Mouse (Mus musculus): ENCODE results near the gene Myo6. TPM values are rescaled to one million over a fixed set of nuclear protein-coding genes. Genes with fewer than 3 reads are reported as not detected.
A peak's percentile ranks its signal among the peaks of the same experiment; 100 is the strongest.

Myo6 gene
- polyA plus RNA-seq, 1 experiment from 2014 or later = 16.1 TPM

GRCm38 (mm10) chr9:80176696-80177478 lies 12.1 kb downstream of the Myo6 start:
- H3K36me3 ChIP-seq (ENCODE audit: control insufficient read depth, insufficient read depth, low read length) = no peaks in the 10 kb centered on the region
- ATAC-seq (ENCODE audit: insufficient read depth, low FRiP score, low TSS enrichment) (no peak), DNase-seq (ENCODE audit: low spot score) (no peak)
- WGBS = 86% methylated on average over 13 of the region's 13 CpGs
- no peak overlapping the region for H3K9ac ChIP-seq (ENCODE audit: low read length)
- no peak overlapping the region for H3K4me2 ChIP-seq (ENCODE audit: low read depth)
- no peak overlapping the region for H3K27ac ChIP-seq (ENCODE audit: low read depth, low read length)
- no peaks in the 10 kb centered on the region for H3K9me3 ChIP-seq (ENCODE audit: control insufficient read depth, low read length)
- H3K4me3 ChIP-seq (ENCODE audit: low read depth, low read length) = no peak overlapping the region
- no peaks in the 10 kb centered on the region for H3K4me1 ChIP-seq (ENCODE audit: control insufficient read depth, insufficient read depth, low read length)
- H3K27me3 ChIP-seq (ENCODE audit: control insufficient read depth, insufficient read depth, low read length) = no peaks in the 10 kb centered on the region

GRCm38 (mm10) chr9:80178670-80179069 lies 13.8 kb downstream of the Myo6 start:
- Histone ChIP-seq H3K4me2 (ENCODE audit: low read depth) (no peak overlapping the region), H3K9ac (ENCODE audit: low read length) (no peak overlapping the region), H3K27ac (ENCODE audit: low read depth, low read length) (no peak overlapping the region), H3K36me3 (ENCODE audit: control insufficient read depth, insufficient read depth, low read length) (no peaks in the 10 kb centered on the region), H3K4me3 (ENCODE audit: low read depth, low read length) (no peak overlapping the region), H3K9me3 (ENCODE audit: control insufficient read depth, low read length) (no peaks in the 10 kb centered on the region), H3K27me3 (ENCODE audit: control insufficient read depth, insufficient read depth, low read length) (no peaks in the 10 kb centered on the region), H3K4me1 (ENCODE audit: control insufficient read depth, insufficient read depth, low read length) (no peaks in the 10 kb centered on the region)
- ATAC-seq (ENCODE audit: insufficient read depth, low FRiP score, low TSS enrichment) (no peak), DNase-seq (ENCODE audit: low spot score) (no peak)
- 88% methylated on average over 2 of the region's 2 CpGs for WGBS

DNA sequence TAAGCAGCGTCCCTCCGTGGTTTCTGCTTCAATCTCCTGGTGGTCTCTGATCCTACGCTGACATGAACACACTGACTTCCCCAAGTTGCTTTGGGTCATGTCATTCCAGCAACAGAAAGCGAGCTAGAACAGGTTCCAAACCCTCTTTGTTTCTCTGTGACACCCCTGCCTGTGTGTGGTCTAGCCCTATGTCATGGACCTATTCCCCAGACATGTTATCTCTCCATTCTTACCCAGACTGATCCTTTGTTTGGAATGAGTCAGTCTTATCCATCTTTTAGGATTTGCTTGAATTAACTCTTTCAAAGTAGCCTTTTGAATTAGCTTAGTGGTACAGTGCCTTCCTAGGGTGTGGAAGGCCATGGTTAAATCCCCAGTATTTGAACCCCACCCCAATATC lies 14.9 kb downstream of the Myo6 start:
- no peak overlapping the region for H3K27ac ChIP-seq (ENCODE audit: low read depth, low read length)
- H3K4me1 ChIP-seq (ENCODE audit: control insufficient read depth, insufficient read depth, low read length) = no peaks in the 10 kb centered on the region
- ATAC-seq (ENCODE audit: insufficient read depth, low FRiP score, low TSS enrichment) = no peak
- no peak overlapping the region for H3K4me2 ChIP-seq (ENCODE audit: low read depth)
- WGBS = 80% methylated on average over 4 of the region's 4 CpGs
- no peak for DNase-seq (ENCODE audit: low spot score)
- no peaks in the 10 kb centered on the region for H3K36me3 ChIP-seq (ENCODE audit: control insufficient read depth, insufficient read depth, low read length)
- no peaks in the 10 kb centered on the region for H3K27me3 ChIP-seq (ENCODE audit: control insufficient read depth, insufficient read depth, low read length)
- H3K4me3 ChIP-seq (ENCODE audit: low read depth, low read length) = no peak overlapping the region
- no peaks in the 10 kb centered on the region for H3K9me3 ChIP-seq (ENCODE audit: control insufficient read depth, low read length)
- H3K9ac ChIP-seq (ENCODE audit: low read length) = no peak overlapping the region

GRCm38 (mm10) chr9:80180771-80181170 lies 15.9 kb downstream of the Myo6 start:
- DNase-seq (ENCODE audit: low spot score) (no peak), ATAC-seq (ENCODE audit: insufficient read depth, low FRiP score, low TSS enrichment) (no peak)
- Histone ChIP-seq H3K27ac (ENCODE audit: low read depth, low read length) (no peak overlapping the region), H3K27me3 (ENCODE audit: control insufficient read depth, insufficient read depth, low read length) (no peaks in the 10 kb centered on the region), H3K36me3 (ENCODE audit: control insufficient read depth, insufficient read depth, low read length) (no peaks in the 10 kb centered on the region), H3K4me1 (ENCODE audit: control insufficient read depth, insufficient read depth, low read length) (no peaks in the 10 kb centered on the region), H3K9ac (ENCODE audit: low read length) (no peak overlapping the region), H3K4me2 (ENCODE audit: low read depth) (no peak overlapping the region), H3K9me3 (ENCODE audit: control insufficient read depth, low read length) (no peaks in the 10 kb centered on the region), H3K4me3 (ENCODE audit: low read depth, low read length) (no peak overlapping the region)
- WGBS = 82% methylated on average over 5 of the region's 5 CpGs

GRCm38 (mm10) chr9:80181692-80182091 lies 16.9 kb downstream of the Myo6 start:
- DNase-seq (ENCODE audit: low spot score) (no peak), ATAC-seq (ENCODE audit: insufficient read depth, low FRiP score, low TSS enrichment) (no peak)
- H3K27me3 ChIP-seq (ENCODE audit: control insufficient read depth, insufficient read depth, low read length) = no peaks in the 10 kb centered on the region
- H3K4me3 ChIP-seq (ENCODE audit: low read depth, low read length) = no peak overlapping the region
- H3K27ac ChIP-seq (ENCODE audit: low read depth, low read length) = no peak overlapping the region
- 92% methylated on average over 1 of the region's 1 CpGs for WGBS
- H3K9me3 ChIP-seq (ENCODE audit: control insufficient read depth, low read length) = no peaks in the 10 kb centered on the region
- no peak overlapping the region for H3K9ac ChIP-seq (ENCODE audit: low read length)
- no peaks in the 10 kb centered on the region for H3K4me1 ChIP-seq (ENCODE audit: control insufficient read depth, insufficient read depth, low read length)
- H3K36me3 ChIP-seq (ENCODE audit: control insufficient read depth, insufficient read depth, low read length) = no peaks in the 10 kb centered on the region
- H3K4me2 ChIP-seq (ENCODE audit: low read depth) = no peak overlapping the region

DNA sequence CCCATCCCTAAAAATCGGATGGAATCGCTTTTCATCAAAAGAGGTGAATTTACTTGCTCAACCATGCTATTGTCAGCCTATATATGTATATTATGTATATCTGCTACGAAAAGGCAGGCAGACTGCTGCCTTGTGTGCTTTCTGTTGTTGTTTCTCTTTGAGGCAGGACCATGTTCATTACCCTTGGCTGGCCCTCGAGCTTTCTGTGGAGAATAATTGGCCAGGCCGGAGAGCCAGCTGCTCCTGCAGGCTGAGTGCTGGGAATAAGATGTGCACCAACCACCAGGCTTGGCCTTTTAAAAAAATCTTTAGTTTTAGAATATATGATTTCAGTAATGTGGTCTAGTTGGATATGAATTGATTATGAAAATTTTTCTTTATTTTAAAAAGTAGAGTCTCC lies 19.3 kb downstream of the Myo6 start:
- no peak overlapping the region for H3K9ac ChIP-seq (ENCODE audit: low read length)
- DNase-seq (ENCODE audit: low spot score) (no peak), ATAC-seq (ENCODE audit: insufficient read depth, low FRiP score, low TSS enrichment) (no peak)
- 76% methylated on average over 5 of the region's 5 CpGs for WGBS
- no peaks in the 10 kb centered on the region for H3K4me1 ChIP-seq (ENCODE audit: control insufficient read depth, insufficient read depth, low read length)
- no peaks in the 10 kb centered on the region for H3K36me3 ChIP-seq (ENCODE audit: control insufficient read depth, insufficient read depth, low read length)
- H3K4me3 ChIP-seq (ENCODE audit: low read depth, low read length) = no peak overlapping the region
- H3K27ac ChIP-seq (ENCODE audit: low read depth, low read length) = no peak overlapping the region
- no peaks in the 10 kb centered on the region for H3K27me3 ChIP-seq (ENCODE audit: control insufficient read depth, insufficient read depth, low read length)
- no peaks in the 10 kb centered on the region for H3K9me3 ChIP-seq (ENCODE audit: control insufficient read depth, low read length)
- H3K4me2 ChIP-seq (ENCODE audit: low read depth) = no peak overlapping the region

GRCm38 (mm10) chr9:80185737-80186136 lies 20.9 kb downstream of the Myo6 start:
- H3K27ac ChIP-seq (ENCODE audit: low read depth, low read length) = no peak overlapping the region
- H3K4me2 ChIP-seq (ENCODE audit: low read depth) = no peak overlapping the region
- DNase-seq (ENCODE audit: low spot score) (no peak), ATAC-seq (ENCODE audit: insufficient read depth, low FRiP score, low TSS enrichment) (peak; percentile 2; the same call in 1 of the 2 replicates)
- H3K9ac ChIP-seq (ENCODE audit: low read length) = no peak overlapping the region
- H3K36me3 ChIP-seq (ENCODE audit: control insufficient read depth, insufficient read depth, low read length) = no peaks in the 10 kb centered on the region
- H3K27me3 ChIP-seq (ENCODE audit: control insufficient read depth, insufficient read depth, low read length) = no peaks in the 10 kb centered on the region
- H3K9me3 ChIP-seq (ENCODE audit: control insufficient read depth, low read length) = no peaks in the 10 kb centered on the region
- H3K4me3 ChIP-seq (ENCODE audit: low read depth, low read length) = no peak overlapping the region
- 61% methylated on average over 3 of the region's 3 CpGs for WGBS
- H3K4me1 ChIP-seq (ENCODE audit: control insufficient read depth, insufficient read depth, low read length) = no peaks in the 10 kb centered on the region

- Histone ChIP-seq H3K4me2 (ENCODE audit: low read depth) (no peak overlapping the region), H3K4me3 (ENCODE audit: low read depth, low read length) (no peak overlapping the region), H3K36me3 (ENCODE audit: control insufficient read depth, insufficient read depth, low read length) (no peaks in the 10 kb centered on the region), H3K4me1 (ENCODE audit: control insufficient read depth, insufficient read depth, low read length) (no peaks in the 10 kb centered on the region), H3K27me3 (ENCODE audit: control insufficient read depth, insufficient read depth, low read length) (no peaks in the 10 kb centered on the region), H3K9me3 (ENCODE audit: control insufficient read depth, low read length) (no peaks in the 10 kb centered on the region), H3K9ac (ENCODE audit: low read length) (no peak overlapping the region), H3K27ac (ENCODE audit: low read depth, low read length) (no peak overlapping the region)
- WGBS = 88% methylated on average over 8 of the region's 8 CpGs
- DNase-seq (ENCODE audit: low spot score) = no peak
- no peak for ATAC-seq (ENCODE audit: insufficient read depth, low FRiP score, low TSS enrichment)
Observed at GRCm38 (mm10) chr9:80186693-80187092, 21.9 kb downstream of the Myo6 start.

DNA sequence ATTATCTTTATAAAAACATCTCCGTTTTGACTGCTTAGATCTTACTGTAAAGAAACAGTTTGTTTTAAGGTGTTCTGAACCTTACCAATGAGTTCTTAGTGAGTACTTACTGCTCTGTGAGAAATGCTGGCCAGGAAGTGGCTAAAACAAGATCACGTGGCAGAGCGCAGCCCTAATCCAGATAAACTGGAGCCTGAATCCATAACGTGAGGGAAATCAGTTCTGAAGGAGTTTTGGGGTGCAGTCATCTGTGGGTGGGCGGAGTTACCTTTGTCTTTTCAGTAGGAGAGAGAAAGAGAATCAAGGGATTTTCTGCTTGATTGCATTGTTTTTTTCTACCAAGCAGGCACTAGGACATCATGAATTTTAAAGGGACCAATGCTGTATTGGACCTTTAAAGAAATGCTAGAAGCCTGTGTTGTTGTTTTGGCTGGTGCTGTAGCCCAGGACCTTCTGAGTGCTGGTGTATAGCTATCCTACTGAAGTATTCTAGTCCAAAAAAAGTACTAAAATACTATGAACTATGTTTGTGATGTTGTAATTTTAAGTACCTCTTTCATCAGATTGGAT lies 23.6 kb downstream of the Myo6 start:
- H3K4me2 ChIP-seq (ENCODE audit: low read depth) = no peak overlapping the region
- ATAC-seq (ENCODE audit: insufficient read depth, low FRiP score, low TSS enrichment) (no peak), DNase-seq (ENCODE audit: low spot score) (no peak)
- no peaks in the 10 kb centered on the region for H3K4me1 ChIP-seq (ENCODE audit: control insufficient read depth, insufficient read depth, low read length)
- no peaks in the 10 kb centered on the region for H3K27me3 ChIP-seq (ENCODE audit: control insufficient read depth, insufficient read depth, low read length)
- H3K36me3 ChIP-seq (ENCODE audit: control insufficient read depth, insufficient read depth, low read length) = no peaks in the 10 kb centered on the region
- no peaks in the 10 kb centered on the region for H3K9me3 ChIP-seq (ENCODE audit: control insufficient read depth, low read length)
- no peak overlapping the region for H3K27ac ChIP-seq (ENCODE audit: low read depth, low read length)
- WGBS = 61% methylated on average over 5 of the region's 5 CpGs
- no peak overlapping the region for H3K4me3 ChIP-seq (ENCODE audit: low read depth, low read length)
- H3K9ac ChIP-seq (ENCODE audit: low read length) = no peak overlapping the region
